Mouse (Mus musculus): ENCODE results near the gene Agpat2.
A peak's percentile ranks its signal among the peaks of the same experiment; 100 is the strongest.

The Agpat2 gene

DNA sequence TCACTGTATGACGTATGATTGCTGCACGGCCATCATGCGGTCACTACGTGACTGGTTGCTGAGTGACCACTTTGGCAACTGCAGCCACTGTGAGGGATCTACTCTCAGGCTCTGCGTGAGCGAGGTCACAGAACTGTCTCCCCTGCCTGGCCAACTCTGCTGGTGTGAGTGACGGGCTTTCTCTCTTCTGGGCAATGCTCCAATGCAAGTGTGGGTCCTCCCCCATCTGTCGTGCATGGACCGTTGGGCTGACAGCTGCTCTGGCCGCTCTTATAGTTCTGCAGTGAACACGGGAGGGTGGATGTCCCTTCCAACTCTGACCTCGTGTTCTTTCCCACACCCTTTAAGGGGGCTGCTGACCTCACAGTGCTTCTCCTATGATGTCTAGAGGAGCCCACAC lies 30.8 kb downstream of the Agpat2 start:
- DNase-seq = no peak

DNA sequence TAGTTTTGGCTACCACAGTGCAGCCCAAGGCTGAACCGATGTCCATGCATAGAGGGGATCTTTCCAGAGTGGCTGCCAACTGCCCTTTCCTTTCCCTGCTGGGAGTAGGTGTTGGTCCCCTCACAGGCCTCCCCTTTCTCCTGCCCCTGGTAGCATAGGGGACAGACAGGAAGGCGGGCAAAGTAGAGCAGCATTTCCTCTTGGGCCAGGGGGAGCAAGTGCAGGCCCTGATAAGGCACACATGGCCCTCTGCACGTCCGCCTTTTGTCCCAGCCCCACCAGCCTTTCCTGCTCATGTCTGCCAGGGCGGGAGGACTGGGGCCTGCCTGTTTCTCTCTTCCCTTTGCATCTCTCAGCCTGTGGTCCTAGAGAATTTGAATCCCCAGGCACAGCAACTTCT lies 32.4 kb downstream of the Agpat2 start:
- no peak for DNase-seq

DNA sequence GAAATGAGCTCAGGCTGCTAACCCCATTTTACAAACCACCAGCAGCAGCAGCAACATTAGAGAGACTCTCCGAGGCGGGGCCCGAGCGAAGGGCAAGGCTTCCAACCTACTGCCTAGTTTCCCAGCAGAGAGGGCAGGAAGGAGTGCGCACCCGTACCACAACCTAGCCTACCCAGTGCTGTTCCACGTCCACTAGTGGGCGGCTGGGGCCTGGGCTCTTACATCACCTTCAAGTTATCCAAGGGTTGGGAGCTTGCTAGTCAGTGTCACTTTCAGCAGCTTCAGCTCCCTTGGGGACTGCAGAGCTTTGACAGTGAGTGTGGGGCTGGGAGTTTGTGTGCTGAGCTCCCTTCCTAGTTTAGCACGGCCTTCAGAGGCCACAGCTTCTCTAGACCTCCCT lies 32.8 kb downstream of the Agpat2 start:
- no peak for DNase-seq

DNA sequence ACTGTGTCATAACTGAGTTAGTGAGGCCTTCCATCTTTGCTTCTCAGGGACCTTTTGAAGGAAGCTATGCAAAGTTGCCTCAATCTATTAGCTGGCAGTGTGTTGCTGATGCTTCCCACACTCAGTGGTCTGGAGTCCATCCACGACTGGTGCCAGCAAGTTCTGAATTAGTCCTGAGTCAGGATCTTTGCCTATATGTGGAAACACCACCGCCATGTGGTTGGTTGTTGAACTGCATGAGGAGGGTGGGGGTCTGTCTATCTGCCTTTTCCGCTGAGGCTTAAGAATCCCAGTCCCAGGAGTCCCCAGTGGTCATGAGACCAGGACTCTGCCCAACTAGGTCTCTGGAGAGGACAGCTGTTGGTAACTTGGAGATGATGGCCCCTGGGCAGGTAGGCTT lies 34.2 kb downstream of the Agpat2 start:
- peak; percentile 69 to 74 for DNase-seq

DNA sequence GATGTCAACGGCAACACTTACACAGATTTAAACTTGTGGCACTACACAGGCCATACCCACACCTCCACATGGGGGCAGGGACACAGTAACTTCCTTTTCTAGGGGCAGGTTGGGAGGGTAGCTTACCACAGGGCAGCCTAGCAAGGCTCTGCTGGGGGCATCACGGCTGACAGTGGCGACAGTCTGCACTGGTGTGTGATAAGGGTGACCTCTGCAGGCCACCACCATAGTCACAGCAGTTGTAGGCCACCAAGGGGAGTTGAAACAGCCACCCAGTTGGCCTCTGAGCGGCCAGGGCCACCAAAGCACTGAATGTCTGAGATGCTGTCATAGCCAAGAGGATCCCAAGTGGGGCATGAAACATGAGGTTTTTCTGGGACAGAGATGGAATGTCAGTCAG lies 38.0 kb downstream of the Agpat2 start:
- DNase-seq = peak; percentile 76 to 80

DNA sequence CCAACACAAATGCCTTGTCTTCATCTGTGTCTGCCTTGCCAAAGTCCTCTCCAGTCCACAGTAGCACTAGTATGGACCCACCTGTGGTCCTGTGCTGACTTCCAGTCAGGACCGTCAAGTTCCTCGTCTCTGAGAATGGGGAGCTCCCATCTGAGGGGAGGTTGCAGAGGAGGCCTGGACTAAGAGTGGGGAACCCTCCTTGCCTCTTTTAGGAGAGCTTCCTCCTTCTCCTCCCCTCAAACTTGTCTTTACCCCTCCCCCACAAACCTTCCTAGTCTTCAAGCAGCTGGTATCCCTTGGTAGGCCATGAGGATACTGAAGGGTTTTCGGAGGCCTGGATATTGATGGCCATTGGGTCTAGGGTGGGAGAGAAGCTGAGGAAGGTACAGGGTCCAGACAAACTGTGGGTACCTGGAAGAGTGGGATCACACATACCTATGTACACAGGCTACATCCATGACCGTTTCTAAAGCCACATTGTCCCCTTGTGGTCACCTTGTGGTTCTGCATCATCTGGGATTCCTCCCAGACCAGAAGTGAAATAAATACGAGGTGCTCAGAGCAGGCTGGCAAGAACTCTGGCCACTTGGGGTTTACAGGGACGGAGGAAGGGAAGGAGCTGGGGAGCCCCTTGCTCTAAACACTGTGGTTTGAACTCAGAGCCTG lies 42.7 kb downstream of the Agpat2 start:
- DNase-seq = peak; percentile 21 to 36

DNA sequence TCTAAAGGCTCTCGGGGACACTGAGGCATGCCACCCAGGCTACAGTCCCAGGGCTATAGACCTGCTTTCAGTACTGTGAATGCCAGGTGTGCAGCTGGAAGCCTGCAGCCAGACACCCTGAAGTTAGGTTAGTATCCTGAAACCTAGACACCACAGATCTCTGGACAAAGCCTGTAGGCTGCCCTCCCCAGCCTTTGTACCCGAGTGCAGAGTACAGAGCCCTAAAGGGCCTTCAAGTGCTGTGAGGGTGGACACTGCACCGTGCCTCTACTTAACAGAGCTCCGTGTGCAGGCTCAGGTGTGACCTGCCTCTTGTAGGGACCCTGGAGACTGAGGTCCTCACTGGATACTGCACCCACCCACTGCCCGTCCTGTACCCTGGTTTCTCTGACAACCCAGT lies 43.7 kb downstream of the Agpat2 start:
- no peak for DNase-seq

DNA sequence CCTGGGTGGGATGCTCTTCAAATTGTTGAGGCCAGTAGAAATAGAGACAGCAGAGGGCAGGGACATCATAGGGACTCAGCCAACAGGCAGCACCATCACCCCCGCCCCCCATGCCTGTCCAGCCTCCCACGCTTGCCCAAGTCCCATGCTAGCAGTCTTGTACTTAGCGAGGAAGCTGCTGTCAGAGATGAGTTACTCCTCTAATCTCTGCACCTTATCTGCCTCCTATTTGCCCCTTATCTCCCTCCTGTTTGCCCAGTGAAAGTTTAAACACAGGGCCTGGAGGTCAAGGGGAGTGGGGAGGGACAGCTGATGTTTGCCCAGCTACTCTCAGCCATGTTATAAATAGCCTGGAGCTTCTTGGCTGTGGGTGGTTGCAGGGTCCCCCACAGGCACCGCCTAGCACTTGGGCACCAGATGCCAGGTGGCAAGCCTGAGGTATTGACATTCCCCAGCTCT lies 47.7 kb downstream of the Agpat2 start:
- no peak for DNase-seq

DNA sequence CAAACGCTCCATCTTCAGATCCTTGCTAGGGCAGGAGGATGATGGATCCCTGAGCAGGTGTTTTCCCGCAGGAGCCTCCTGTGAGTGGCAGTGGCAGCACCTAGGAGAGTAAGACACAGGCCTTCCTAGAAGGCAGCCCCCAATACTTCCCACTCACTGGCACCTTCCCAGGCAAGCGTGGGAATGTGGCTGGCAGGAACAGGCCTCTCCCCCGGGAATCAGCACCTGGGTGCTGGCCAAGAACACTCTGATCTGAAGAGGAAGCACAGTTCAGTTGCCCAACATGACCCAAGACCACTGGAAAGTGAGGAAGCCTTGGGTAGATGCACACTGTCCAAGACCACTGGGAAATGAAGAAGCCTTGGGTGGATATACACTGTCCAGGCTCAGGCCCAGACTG lies 49.1 kb downstream of the Agpat2 start:
- no peak for DNase-seq

DNA sequence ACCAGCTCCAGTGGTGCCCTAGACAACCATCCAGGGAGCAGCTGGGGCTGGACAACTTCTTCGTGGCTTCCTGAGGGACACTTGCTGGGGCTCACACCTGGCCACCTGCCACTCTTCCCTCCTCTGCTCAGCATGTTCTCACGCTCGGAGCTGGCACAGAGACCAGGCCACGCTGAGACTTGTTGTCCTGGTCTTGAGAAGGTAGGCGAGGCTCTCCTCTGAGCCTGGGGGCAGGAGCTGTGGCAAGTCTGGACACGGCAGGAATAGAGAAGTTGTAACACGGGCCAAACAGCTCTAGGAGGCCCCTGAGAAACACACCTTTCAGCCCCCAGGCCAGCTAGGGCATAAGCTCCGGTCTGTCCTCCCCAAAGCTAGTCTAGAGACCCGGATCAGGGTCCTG lies 50.3 kb downstream of the Agpat2 start:
- DNase-seq = no peak

DNA sequence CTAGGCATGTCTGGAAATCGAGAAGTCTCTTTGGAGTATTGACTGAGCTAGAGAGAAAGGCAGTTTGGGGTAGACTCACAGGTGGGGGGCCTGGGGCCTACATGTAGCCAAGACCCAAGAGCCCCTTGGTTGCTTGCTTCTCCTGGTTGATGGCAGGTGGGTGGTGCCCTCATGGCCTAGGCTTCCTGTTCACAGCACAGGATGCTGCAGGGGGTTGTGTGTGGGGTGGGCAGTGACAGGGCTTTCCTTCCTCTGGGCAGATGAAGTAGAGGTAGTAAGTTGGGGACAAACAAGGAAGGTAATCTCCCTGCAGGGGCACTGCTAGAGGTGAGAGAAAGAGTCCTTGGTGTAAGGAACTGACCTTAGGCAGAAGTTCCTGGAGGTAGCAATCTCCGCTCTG lies 52.2 kb downstream of the Agpat2 start:
- no peak for DNase-seq

DNA sequence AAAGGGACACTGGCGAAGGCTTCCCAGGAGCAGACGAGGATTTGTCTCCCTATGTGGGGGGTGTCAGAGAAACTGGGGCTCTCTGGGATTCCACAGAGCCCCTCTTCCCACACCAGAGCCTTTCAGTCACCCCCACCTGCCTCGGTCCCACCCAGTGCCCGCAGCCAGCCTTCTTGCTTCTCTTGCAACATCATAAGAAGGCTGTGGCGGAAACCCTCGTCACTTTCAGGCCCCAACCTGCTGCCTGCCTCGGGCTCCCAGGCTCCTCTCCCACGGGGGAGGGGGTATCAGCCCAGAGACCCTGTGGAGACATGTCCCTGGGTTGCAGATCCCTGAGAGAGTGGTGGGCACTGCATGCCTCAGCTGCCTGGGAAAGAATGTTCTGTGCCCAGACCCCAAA lies 52.8 kb downstream of the Agpat2 start:
- no peak for DNase-seq

DNA sequence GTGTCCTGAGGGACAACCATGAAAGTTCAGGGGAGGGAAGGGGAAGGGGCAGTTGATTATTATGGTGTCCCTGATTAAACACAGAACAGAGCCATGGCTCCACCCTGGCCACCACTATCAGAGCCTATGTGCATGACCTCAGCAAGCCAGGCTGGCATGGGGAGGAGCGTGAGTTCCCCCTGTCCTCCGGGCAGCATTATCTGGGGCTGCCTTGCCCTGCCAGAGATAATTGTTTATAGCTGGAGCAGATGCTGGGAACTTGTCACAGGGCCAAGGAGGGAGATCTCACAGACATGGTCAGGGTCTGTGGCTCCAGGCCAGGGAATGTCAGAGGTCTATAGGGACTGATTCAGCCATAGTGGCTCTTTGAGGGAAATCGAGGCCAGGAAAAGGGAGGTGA lies 53.4 kb downstream of the Agpat2 start:
- DNase-seq = no peak

DNA sequence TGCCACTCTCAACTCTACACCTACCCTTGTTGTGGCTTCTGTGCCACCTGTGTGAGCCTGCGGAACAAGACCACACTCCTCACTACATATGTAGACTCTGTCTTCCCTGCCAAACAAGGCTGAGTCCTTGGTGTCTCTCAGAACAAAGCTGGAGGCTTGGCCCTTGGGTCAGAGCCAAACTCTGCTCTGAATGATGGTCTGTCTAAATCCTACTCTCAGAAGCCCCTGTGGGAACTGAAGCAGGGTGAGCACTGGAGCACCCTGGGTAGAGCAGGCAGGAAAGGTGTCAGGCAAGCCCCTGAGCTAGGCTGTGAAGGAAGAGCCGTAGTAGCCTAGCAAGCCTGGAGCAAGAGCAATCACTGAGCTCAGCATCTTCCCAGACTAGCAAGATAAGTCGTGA lies 54.0 kb downstream of the Agpat2 start:
- no peak for DNase-seq

DNA sequence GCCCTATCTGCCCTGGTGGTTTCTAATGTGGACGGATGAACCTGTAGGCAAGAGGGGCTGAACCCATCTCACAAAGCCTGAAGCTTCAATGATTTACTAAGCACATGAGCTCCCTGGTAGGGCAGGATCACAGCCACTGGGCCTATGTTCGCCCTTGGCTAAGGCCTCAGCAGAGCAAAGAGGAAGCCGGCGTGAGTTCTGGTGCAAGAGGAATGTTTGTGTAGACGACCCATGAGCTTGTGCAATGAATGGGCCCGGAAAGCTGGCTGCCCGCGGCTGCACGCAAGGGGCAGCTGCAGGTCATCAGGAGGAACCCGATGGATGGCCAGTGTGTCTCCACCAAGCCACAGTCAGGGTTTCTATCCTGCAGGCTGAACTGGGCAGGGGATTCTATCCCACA lies 54.4 kb downstream of the Agpat2 start:
- DNase-seq = no peak

DNA sequence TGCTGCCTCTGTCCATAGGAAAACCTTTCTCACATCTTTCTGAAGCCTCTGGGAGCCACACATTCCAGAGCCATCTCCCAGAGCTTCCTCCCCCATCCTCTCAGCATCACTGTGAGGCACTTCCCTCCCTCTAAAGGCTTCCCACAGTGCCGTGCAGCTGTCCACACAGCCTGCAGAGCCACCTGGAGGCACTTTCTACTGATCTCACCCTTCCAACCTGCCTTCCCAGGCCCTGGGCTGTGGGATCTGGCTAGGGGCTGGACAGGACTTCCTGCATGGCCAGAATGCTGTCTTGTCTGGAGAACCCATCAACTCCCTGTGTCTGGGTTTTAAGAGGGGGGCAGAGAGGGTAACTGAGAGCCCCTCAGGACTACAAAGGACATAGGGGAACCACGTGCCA lies 56.7 kb downstream of the Agpat2 start:
- DNase-seq = no peak

DNA sequence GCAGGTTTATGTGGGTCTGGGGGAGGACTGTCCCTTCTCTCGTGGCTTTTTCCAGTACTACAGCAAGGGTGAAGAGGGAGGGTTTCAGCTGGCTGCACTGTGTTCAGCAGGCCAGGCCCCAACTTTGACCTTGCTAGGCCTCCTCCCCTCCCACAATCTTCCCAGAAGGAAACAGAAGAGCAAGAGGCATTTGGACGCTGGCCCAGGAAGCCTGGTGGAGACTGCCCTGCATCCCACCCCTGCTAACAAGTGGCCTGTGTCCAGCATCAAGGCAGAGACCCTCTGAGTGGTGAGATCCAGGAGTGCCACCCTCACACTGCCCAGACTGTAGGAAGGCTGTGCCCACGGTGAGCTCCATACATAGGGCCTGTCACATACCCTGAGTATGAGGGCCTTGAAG lies 60.0 kb downstream of the Agpat2 start:
- DNase-seq = no peak

DNA sequence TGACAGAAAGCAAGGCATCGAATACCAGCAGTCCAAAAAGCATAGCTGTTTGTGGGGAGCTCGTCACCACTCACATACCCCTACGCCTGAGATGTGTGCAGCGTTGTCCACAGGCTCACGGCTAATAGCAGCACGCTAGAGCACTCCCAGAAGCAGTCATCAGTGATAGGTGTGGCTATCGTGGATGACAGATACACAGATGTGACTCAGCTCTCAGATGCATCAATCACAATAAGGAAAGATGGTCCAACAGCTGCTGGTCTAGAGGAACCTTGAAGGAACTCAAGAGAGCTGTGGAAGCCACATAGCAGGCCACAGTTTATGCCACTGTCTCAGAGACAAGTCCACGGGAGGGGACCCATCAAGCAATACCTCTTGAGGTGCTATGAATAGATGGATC lies 60.4 kb downstream of the Agpat2 start:
- DNase-seq = no peak

DNA sequence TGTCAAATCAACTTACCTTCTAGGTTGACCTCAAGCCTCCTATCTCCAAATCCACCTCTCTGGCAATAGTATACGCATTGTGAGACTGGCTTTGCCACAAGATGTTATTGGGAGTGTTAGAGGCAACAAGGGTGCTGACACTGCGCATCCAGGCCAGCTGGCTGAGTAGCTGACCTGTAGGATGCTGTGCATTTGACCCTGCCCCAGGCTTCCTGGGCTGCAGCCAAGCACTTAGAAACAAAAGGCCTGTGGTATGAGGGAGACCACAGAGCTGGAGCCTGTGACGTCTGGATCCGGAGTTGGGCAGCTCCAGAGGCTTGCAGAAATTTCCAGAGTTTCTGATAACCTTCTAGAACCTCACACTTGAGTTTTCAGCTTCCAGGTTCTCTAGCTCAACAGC lies 61.1 kb downstream of the Agpat2 start:
- DNase-seq = no peak

Data from B cell, adult 2 months (primary cell).